Mouse (Mus musculus) ES-E14 (cell line): Measurements from ENCODE around the gene Ranbp9. TPM values are rescaled to one million over a fixed set of nuclear protein-coding genes. Genes with fewer than 3 reads are reported as not detected.

Source experiments
- DNase-seq: peaks from one replicate; pipeline ENCODE4 v3.0.0-alpha.2; 2013; ENCODE audit warnings: low read depth, low spot score
- H3K27ac ChIP-seq: 2 replicates; pipeline ENCODE4 v1.5.1; 2012; ENCODE audit warnings: low read depth, mild to moderate bottlenecking, low read length, moderate library complexity, mixed read lengths; ENCODE audit not compliant: poor library complexity, insufficient read depth, severe bottlenecking
- H3K36me3 ChIP-seq: 2 replicates; pipeline ENCODE4 v1.6.1; 2012; ENCODE audit warnings: mild to moderate bottlenecking, low read length, moderate library complexity, mixed read lengths; ENCODE audit not compliant: control insufficient read depth, poor library complexity, insufficient read depth, severe bottlenecking
- H3K4me1 ChIP-seq, 2 experiments: fragments of 150-350 bp in 1 of 2; sonication (generic) in 1 of 2; 2 replicates each; pipeline ENCODE4 v1.6.1; 2012; ENCODE audit warnings: low read length in 2 of 2, mild to moderate bottlenecking in 1 of 2, mixed read lengths in 1 of 2; ENCODE audit not compliant: control insufficient read depth in 2 of 2, insufficient read depth in 2 of 2, poor library complexity in 1 of 2
- H3K4me3 ChIP-seq, 2 experiments: fragments of 150-350 bp in 1 of 2; sonication (generic) in 1 of 2; 2 replicates each; pipeline ENCODE4 v1.5.1; 2012; ENCODE audit warnings: low read length in 2 of 2, low read depth in 1 of 2, mild to moderate bottlenecking in 1 of 2, mixed read lengths in 1 of 2; ENCODE audit not compliant: insufficient read depth in 1 of 2, poor library complexity in 1 of 2, severe bottlenecking in 1 of 2
- H3K9ac ChIP-seq: 2 replicates; pipeline ENCODE4 v1.6.1; 2012; ENCODE audit warnings: low read depth, mild to moderate bottlenecking, low read length, mixed read lengths; ENCODE audit not compliant: poor library complexity, insufficient read depth, severe bottlenecking
- H3K9me3 ChIP-seq: fragments of 150-350 bp; sonication (generic); 2 replicates; pipeline ENCODE4 v1.6.1; 2012; ENCODE audit warnings: low read depth, mild to moderate bottlenecking, low read length; ENCODE audit not compliant: control insufficient read depth, insufficient read depth
- CHD2 ChIP-seq: IDR thresholded peaks from 2 replicates; pipeline ENCODE4 v1.6.1; 2014; ENCODE audit warnings: mild to moderate bottlenecking, low read depth, low read length, inconsistent platforms
- HCFC1 ChIP-seq: IDR thresholded peaks from 2 replicates; pipeline ENCODE4 v1.6.1; 2012; ENCODE audit warnings: low read length, inconsistent platforms, borderline replicate concordance; ENCODE audit not compliant: insufficient read depth
- MAFK ChIP-seq: IDR thresholded peaks from 2 replicates; pipeline ENCODE4 v1.6.1; 2014; ENCODE audit warnings: mild to moderate bottlenecking, low read depth, low read length, inconsistent platforms; ENCODE audit not compliant: insufficient read depth
- ZC3H11A ChIP-seq: IDR thresholded peaks from 2 replicates; pipeline ENCODE4 v1.6.1; 2012; ENCODE audit warnings: low read depth, mild to moderate bottlenecking, inconsistent platforms, low read length, borderline replicate concordance
- ZNF384 ChIP-seq: IDR thresholded peaks from 2 replicates; pipeline ENCODE4 v1.6.1; 2012; ENCODE audit warnings: low read depth, low read length, inconsistent platforms
- in situ Hi-C, 2 experiments: fragments of 600-800 bp; cut with MboI; formaldehyde crosslinking; loops; one replicate each; pipeline ENCODE4 v1.15.1; 2025; ENCODE audit warnings: low sequenced_read_pairs in 2 of 2, inconsistent platforms in 1 of 2; ENCODE audit not compliant: unreplicated experiment in 2 of 2
- total RNA-seq: library from RNA; depleted of rRNA; stranded (reverse); fragments of 300-350 nt; gene quantifications from 2 replicates; pipeline ENCODE4 v1.2.3, GENCODE M21; 2012

Ranbp9 gene
- total RNA-seq, 1 experiment: 27.8 TPM

DNA sequence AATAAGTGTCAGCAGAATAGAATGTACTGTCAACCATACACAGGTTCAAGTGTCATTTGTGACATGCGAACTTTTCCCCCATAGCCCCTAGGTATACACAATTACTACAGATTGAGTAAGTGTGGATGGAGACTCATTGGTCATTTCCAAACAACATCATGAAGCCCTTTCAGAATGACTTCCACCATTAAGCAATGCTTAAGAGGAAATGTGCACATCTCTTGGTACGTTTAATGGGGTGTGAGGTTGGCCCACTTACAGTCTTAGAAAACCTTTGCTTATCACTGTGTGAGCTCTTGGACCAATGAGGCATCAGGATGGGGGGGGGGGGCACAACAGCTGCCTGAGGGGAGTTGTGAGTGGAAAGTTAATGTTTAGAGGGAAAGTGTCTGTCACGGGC is 24.7 kb upstream of the Ranbp9 start:
- DNase-seq: no peak
- TF ChIP-seq CHD2 (no peak), MAFK (no peak), HCFC1 (no peak), ZNF384 (no peak), ZC3H11A (no peak)
- in situ Hi-C loops: no loop called here
- no peak overlapping the region for H3K27ac ChIP-seq
- no peaks in the 10 kb centered on the region for H3K36me3 ChIP-seq
- no peak overlapping the region for H3K9ac ChIP-seq
- H3K4me1 ChIP-seq: peaks cover under 1 to 5% of the 10 kb centered on the region in 2 experiments; a peak in 3 of 4 replicates
- H3K4me3 ChIP-seq: no peak overlapping the region
- no peaks in the 10 kb centered on the region for H3K9me3 ChIP-seq

DNA sequence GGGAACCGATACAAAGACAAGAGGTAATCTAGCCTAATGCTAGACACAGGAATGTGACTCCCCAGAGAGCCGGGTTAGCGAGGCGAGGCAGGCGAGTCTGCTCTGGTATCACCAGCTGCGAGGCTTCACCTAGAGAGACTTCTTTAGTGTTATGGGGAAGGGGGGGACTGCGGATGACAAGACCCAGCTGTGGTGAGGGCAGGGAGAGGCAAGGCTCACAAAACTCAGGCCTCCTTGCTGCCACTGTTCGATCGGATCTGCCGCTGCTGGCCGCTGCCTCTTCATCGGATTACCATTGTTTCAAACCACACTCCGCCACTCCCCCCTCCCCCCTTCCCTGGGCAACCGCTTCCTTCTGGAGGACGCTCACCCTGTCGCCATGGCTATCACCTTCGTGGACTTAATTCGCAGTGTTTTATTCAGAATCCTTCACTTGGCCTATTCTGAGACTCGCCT is 22.3 kb upstream of the Ranbp9 start:
- H3K9me3 ChIP-seq: no peaks in the 10 kb centered on the region
- H3K4me1 ChIP-seq: peaks cover 7 to 8% of the 10 kb centered on the region in 2 experiments; a peak in 3 of 4 replicates
- peak overlapping the region; percentile 67 for H3K9ac ChIP-seq
- no peak overlapping the region for H3K27ac ChIP-seq
- TF ChIP-seq MAFK (no peak), CHD2 (no peak), HCFC1 (no peak), ZC3H11A (no peak), ZNF384 (no peak)
- in situ Hi-C loops: no loop called here
- DNase-seq: no peak
- peak overlapping the region; percentile 35 to 44; a peak in 2 of 4 replicates for H3K4me3 ChIP-seq
- no peaks in the 10 kb centered on the region for H3K36me3 ChIP-seq

DNA sequence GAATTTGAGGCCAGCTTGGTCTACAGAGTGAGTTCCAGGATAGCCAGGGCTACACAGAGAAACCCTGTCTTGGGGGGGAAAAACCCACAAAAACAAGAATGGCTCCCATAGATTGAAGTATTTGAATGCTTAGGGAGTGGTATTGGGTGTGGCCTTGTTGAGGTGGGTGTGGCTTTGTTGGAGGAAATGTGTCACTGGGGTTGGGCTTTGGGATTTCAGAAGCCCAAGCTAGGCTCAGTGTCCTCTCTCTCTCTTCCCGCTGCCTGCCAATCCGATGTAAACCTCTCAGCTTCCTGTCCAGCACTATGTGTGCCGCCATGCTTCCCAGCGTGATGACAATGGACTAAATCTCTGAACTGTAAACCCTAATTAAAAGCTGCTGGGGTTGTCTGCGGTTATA is 20.5 kb upstream of the Ranbp9 start:
- Histone ChIP-seq H3K36me3 (no peaks in the 10 kb centered on the region), H3K9ac (no peak overlapping the region; the same call in 1 of the 2 replicates), H3K4me3 (no peak overlapping the region), H3K9me3 (no peaks in the 10 kb centered on the region), H3K27ac (no peak overlapping the region), H3K4me1 (peaks cover 7 to 11% of the 10 kb centered on the region in 2 experiments; a peak in 3 of 4 replicates)
- DNase-seq: no peak
- in situ Hi-C loops: no loop called here
- TF ChIP-seq MAFK (no peak), ZC3H11A (no peak), ZNF384 (no peak), CHD2 (no peak), HCFC1 (no peak)

DNA sequence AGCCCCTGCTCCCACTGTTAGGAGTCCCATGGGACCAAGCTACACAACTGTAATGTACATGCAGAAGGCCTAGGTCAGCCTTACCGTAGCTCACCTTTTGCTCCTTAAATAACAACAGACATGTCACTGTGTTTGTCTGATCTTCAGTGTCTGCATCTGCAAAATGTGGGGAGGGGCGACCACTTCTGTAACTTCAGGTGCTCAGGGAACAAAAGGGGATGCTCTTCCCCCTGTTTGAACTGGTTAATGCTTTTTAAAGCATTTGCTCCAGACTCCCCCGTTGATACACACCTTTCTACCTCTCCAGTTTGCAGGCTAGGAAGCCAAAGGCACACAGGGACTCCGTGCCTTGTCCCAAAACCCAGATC is 19.4 kb upstream of the Ranbp9 start:
- DNase-seq: no peak
- Histone ChIP-seq H3K9me3 (no peaks in the 10 kb centered on the region), H3K36me3 (no peaks in the 10 kb centered on the region), H3K27ac (no peak overlapping the region), H3K4me3 (no peak overlapping the region), H3K9ac (no peak overlapping the region), H3K4me1 (peaks cover 7 to 11% of the 10 kb centered on the region in 2 experiments; a peak in 3 of 4 replicates)
- TF ChIP-seq ZNF384: no peak
- TF ChIP-seq CHD2: no peak
- no peak for TF ChIP-seq MAFK
- TF ChIP-seq HCFC1: no peak
- no peak for TF ChIP-seq ZC3H11A
- in situ Hi-C loops: no loop called here

DNA sequence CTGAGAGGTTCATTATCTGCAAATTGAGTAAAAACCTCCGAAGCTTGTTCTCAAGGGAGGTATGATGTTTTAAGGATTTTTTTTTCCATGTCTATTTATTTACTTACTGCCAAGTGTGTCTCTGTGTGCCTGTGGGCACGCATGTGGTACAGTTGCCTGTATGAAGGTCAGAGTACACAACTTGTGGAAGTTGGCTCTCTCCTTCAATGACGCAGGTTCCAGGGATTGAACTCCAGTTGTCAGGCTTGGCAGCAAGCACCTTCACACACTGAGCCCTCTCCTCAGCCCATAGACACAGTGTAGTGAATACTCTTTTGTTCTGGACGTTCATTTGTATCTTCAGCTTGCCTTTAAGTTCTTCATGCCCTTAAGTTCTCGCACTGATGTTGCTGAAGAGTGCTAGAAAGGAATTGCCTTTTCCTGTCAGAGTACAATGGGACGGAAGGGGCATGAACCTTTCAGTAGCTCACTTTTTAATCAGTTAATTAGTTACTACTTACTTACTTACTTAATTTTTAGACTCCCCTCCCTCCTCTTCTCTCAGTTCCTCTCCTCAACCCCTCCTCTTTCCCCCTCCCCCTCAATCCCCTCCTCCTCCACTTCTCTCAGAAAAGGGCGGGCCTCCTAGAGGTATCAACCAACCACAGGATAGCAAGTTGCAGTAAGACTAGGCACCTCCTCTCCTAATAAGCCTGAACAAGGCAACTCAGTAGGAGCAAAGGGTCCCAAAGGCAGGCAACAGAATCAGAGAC is 18.8 kb upstream of the Ranbp9 start:
- DNase-seq: no peak
- Histone ChIP-seq H3K4me3 (no peak overlapping the region), H3K36me3 (no peaks in the 10 kb centered on the region), H3K27ac (no peak overlapping the region), H3K4me1 (peaks cover 7 to 11% of the 10 kb centered on the region in 2 experiments; a peak in 3 of 4 replicates), H3K9ac (no peak overlapping the region), H3K9me3 (no peaks in the 10 kb centered on the region)
- TF ChIP-seq MAFK (no peak), ZC3H11A (no peak), HCFC1 (no peak), ZNF384 (no peak), CHD2 (no peak)
- in situ Hi-C loops: no loop called here
